Mouse (Mus musculus): ENCODE data around the gene Dnm1.

- TF ChIP-seq CTCF (IDR thresholded peaks at IDR 0.05) (no peak), EP300 (IDR thresholded peaks at IDR 0.05; ENCODE audit: insufficient read depth, low read depth, low read length) (no peak)
Measured at GRCm38 (mm10) chr2:32367315-32367714, 14.2 kb upstream of the Dnm1 start.
